Mouse (Mus musculus): Measurements from ENCODE around the gene Gna11. TPM values are rescaled to one million over a fixed set of nuclear protein-coding genes. Genes with fewer than 3 reads are reported as not detected.
A peak's percentile ranks its signal among the peaks of the same experiment; 100 is the strongest.

Gna11 gene
- polyA plus RNA-seq, 1 experiment, result 117 TPM

GRCm38 (mm10) chr10:81493601-81494220 is 51.3 kb downstream of the Gna11 start:
- no peak for TF ChIP-seq POLR2A (IDR thresholded peaks at IDR 0.05; ENCODE audit: borderline replicate concordance, extremely low read depth, low read depth, low read length)
- peak; percentile 42; the same call in 1 of the 2 replicates for TF ChIP-seq CTCF (IDR thresholded peaks at IDR 0.05; ENCODE audit: insufficient read depth, low read length)
- WGBS, result 75% methylated on average over 8 of the region's 8 CpGs
- Histone ChIP-seq H3K4me1 (ENCODE audit: control insufficient read depth, insufficient read depth, low read length) (peaks cover 10% of the 10 kb centered on the region), H3K4me3 (replicated peaks; ENCODE audit: extremely low read depth, low read depth, low read length) (no peak overlapping the region)
- DNase-seq, result no peak

- WGBS, result 90% methylated on average over 11 of the region's 11 CpGs
- no peak overlapping the region for H3K4me3 ChIP-seq (replicated peaks; ENCODE audit: extremely low read depth, low read depth, low read length)
- TF ChIP-seq POLR2A (IDR thresholded peaks at IDR 0.05; ENCODE audit: borderline replicate concordance, extremely low read depth, low read depth, low read length) (no peak), CTCF (IDR thresholded peaks at IDR 0.05; ENCODE audit: insufficient read depth, low read length) (no peak)
- peaks cover 10% of the 10 kb centered on the region for H3K4me1 ChIP-seq (ENCODE audit: control insufficient read depth, insufficient read depth, low read length)
- no peak for DNase-seq
These were observed 52.3 kb downstream of the Gna11 start for GRCm38 (mm10) chr10:81492606-81493240.

GRCm38 (mm10) chr10:81491018-81491417 is 54.0 kb downstream of the Gna11 start:
- Histone ChIP-seq H3K4me3 (replicated peaks; ENCODE audit: extremely low read depth, low read depth, low read length) (no peak overlapping the region), H3K4me1 (ENCODE audit: control insufficient read depth, insufficient read depth, low read length) (peaks cover 10% of the 10 kb centered on the region)
- TF ChIP-seq CTCF (IDR thresholded peaks at IDR 0.05; ENCODE audit: insufficient read depth, low read length) (no peak), POLR2A (IDR thresholded peaks at IDR 0.05; ENCODE audit: borderline replicate concordance, extremely low read depth, low read depth, low read length) (no peak)
- 90% methylated on average over 9 of the region's 9 CpGs for WGBS
- DNase-seq, result no peak

- no peak for DNase-seq
- Histone ChIP-seq H3K4me3 (replicated peaks; ENCODE audit: extremely low read depth, low read depth, low read length) (no peak overlapping the region), H3K4me1 (ENCODE audit: control insufficient read depth, insufficient read depth, low read length) (peaks cover 5% of the 10 kb centered on the region; the same call in 1 of the 2 replicates)
- 85% methylated on average over 14 of the region's 14 CpGs for WGBS
- TF ChIP-seq CTCF (IDR thresholded peaks at IDR 0.05; ENCODE audit: insufficient read depth, low read length) (no peak), POLR2A (IDR thresholded peaks at IDR 0.05; ENCODE audit: borderline replicate concordance, extremely low read depth, low read depth, low read length) (no peak)
These were observed 55.0 kb downstream of the Gna11 start for GRCm38 (mm10) chr10:81489941-81490340.

- no peak for TF ChIP-seq POLR2A (IDR thresholded peaks at IDR 0.05; ENCODE audit: borderline replicate concordance, extremely low read depth, low read depth, low read length)
- no peak for TF ChIP-seq CTCF (IDR thresholded peaks at IDR 0.05; ENCODE audit: insufficient read depth, low read length)
- no peak overlapping the region for H3K4me3 ChIP-seq (replicated peaks; ENCODE audit: extremely low read depth, low read depth, low read length)
- H3K4me1 ChIP-seq (ENCODE audit: control insufficient read depth, insufficient read depth, low read length), result no peaks in the 10 kb centered on the region
- WGBS, result 69% methylated on average over 11 of the region's 11 CpGs
- DNase-seq, result no peak
These were observed 56.9 kb downstream of the Gna11 start for GRCm38 (mm10) chr10:81488081-81488480.

GRCm38 (mm10) chr10:81486496-81486895 is 58.5 kb downstream of the Gna11 start:
- Histone ChIP-seq H3K4me1 (ENCODE audit: control insufficient read depth, insufficient read depth, low read length) (peaks cover 8% of the 10 kb centered on the region; the same call in 1 of the 2 replicates), H3K4me3 (replicated peaks; ENCODE audit: extremely low read depth, low read depth, low read length) (no peak overlapping the region)
- no peak for DNase-seq
- WGBS, result 87% methylated on average over 10 of the region's 10 CpGs
- TF ChIP-seq POLR2A (IDR thresholded peaks at IDR 0.05; ENCODE audit: borderline replicate concordance, extremely low read depth, low read depth, low read length) (no peak), CTCF (IDR thresholded peaks at IDR 0.05; ENCODE audit: insufficient read depth, low read length) (no peak)

- Histone ChIP-seq H3K4me3 (replicated peaks; ENCODE audit: extremely low read depth, low read depth, low read length) (no peak overlapping the region), H3K4me1 (ENCODE audit: control insufficient read depth, insufficient read depth, low read length) (peaks cover 8% of the 10 kb centered on the region; the same call in 1 of the 2 replicates)
- WGBS, result 66% methylated on average over 7 of the region's 7 CpGs
- no peak for TF ChIP-seq CTCF (IDR thresholded peaks at IDR 0.05; ENCODE audit: insufficient read depth, low read length)
- TF ChIP-seq POLR2A (IDR thresholded peaks at IDR 0.05; ENCODE audit: borderline replicate concordance, extremely low read depth, low read depth, low read length), result no peak
- DNase-seq, result no peak
These were observed 59.4 kb downstream of the Gna11 start for GRCm38 (mm10) chr10:81485479-81486018.

- H3K4me1 ChIP-seq (ENCODE audit: control insufficient read depth, insufficient read depth, low read length), result peaks cover 8% of the 10 kb centered on the region; the same call in 1 of the 2 replicates
- WGBS, result 8% methylated on average over 2 of the region's 2 CpGs
- DNase-seq, result no peak
- no peak overlapping the region for H3K4me3 ChIP-seq (replicated peaks; ENCODE audit: extremely low read depth, low read depth, low read length)
- TF ChIP-seq POLR2A (IDR thresholded peaks at IDR 0.05; ENCODE audit: borderline replicate concordance, extremely low read depth, low read depth, low read length) (no peak), CTCF (IDR thresholded peaks at IDR 0.05; ENCODE audit: insufficient read depth, low read length) (peak; percentile 12; the same call in 1 of the 2 replicates)
These were observed 59.9 kb downstream of the Gna11 start for GRCm38 (mm10) chr10:81485060-81485449.

GRCm38 (mm10) chr10:81484441-81485059 is 60.4 kb downstream of the Gna11 start:
- WGBS, result 66% methylated on average over 6 of the region's 6 CpGs
- no peak overlapping the region for H3K4me3 ChIP-seq (replicated peaks; ENCODE audit: extremely low read depth, low read depth, low read length)
- TF ChIP-seq CTCF (IDR thresholded peaks at IDR 0.05; ENCODE audit: insufficient read depth, low read length) (no peak), POLR2A (IDR thresholded peaks at IDR 0.05; ENCODE audit: borderline replicate concordance, extremely low read depth, low read depth, low read length) (peak; percentile 16; the same call in 1 of the 2 replicates)
- DNase-seq, result no peak
- H3K4me1 ChIP-seq (ENCODE audit: control insufficient read depth, insufficient read depth, low read length), result peaks cover 8% of the 10 kb centered on the region; the same call in 1 of the 2 replicates
